Mouse (Mus musculus) monocyte, adult 5-6 weeks (primary cell): ENCODE data around the gene Ube2h. TPM values are rescaled to one million over a fixed set of nuclear protein-coding genes. Genes with fewer than 3 reads are reported as not detected.

Source experiments
- ATAC-seq: fragments of 153-309, 156-312 bp; replicated peaks from 2 replicates; pipeline ENCODE4 v1.8.0; 2017; ENCODE audit warnings: mild to moderate bottlenecking; ENCODE audit not compliant: low TSS enrichment, insufficient number of reproducible peaks, severe bottlenecking, poor library complexity, low FRiP score
- total RNA-seq: library from RNA; stranded (forward); fragments of 200-1000, 200-491, 200-594 nt; gene quantifications from 3 replicates; pipeline ENCODE4 v1.2.3, GENCODE M21; 2017

The Ube2h gene
- total RNA-seq, 1 experiment from 2014 or later, result 69.4 TPM

GRCm38 (mm10) chr6:30174461-30175224, 129.7 kb downstream of the Ube2h start:
- ATAC-seq, result no peak

DNA sequence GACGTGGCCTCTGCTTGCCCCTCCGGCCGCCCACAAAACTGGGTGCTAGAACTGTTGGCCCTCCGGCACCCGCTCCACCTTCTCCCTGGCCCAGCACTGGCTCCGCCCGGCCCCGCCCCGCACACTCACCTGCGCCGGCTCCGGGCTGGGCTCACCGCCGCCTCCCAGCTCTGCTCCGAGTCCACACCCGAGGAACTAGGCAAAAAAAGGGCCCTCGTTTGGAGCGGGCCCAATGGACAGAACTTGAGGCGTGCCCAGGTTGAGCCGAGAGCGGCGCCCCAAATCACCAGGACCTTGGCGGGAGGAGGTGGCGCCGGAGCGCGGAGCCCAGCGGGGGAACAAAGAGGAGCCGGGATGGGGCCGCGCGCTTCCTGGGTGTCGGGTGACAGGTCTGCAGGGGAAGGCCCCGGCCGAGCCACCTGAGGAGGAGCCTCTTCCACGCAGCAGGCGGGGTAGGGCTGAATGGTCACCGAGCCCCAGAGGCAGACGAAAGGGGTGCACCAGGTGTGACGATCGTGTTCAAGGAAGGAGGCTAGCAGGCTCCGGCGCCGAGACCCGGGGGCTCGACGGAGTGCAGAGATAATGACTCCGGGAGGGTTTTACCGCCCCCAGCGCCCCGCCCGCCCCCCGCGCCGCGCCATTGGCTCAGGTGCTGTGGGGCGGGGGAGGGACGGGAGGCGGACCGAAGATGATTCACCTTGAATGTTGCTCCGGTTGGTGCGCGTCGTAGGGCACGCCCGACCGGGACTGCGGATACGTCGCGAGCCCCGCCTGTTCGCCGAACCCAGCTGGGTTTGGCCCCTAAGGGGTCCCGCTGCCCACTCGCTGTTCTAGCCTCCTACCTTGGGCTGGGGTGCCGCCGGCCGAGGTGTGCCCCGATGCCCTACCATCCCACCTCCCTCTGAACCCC, 130.5 kb downstream of the Ube2h start:
- no peak for ATAC-seq

- no peak for ATAC-seq
Observed at GRCm38 (mm10) chr6:30172820-30173550, 131.4 kb downstream of the Ube2h start.

DNA sequence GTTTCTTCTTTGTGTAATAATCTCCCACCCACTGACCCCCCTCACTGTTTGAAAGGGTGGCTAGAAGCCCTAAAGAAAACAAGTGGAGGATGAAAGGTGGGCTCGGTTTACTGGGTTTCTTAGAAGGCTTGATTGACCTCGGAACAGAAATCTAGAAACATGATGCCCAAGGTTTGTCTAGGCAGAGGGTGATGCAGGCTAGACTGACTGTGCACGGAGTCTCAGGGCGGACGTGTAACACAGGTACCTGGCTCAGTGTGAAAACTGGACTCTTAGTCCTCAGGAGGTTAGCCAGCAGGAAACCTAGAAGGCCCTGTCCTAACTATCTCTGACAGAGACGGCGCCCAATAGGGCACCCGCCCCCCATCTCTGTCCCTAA, 131.9 kb downstream of the Ube2h start:
- ATAC-seq, result no peak

DNA sequence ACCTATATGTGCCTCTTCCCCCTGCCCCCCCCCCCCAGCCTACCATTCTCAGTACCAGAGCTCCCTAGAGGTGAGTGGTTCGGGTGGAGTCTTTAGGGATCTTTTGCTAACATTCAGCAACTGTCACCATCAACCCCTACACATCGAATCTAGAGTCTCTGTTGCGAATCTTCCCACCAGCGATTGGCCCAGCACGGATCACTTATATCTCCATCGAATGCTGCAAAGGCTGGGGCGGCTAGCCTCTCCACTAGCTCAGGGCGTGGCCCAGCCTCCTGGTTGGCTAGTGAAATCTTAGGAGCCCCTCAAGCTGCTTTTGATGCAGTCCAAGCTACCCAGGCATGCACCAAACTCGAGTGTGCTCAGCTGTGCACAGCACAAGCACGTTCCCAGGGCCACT, 132.4 kb downstream of the Ube2h start:
- ATAC-seq, result no peak

DNA sequence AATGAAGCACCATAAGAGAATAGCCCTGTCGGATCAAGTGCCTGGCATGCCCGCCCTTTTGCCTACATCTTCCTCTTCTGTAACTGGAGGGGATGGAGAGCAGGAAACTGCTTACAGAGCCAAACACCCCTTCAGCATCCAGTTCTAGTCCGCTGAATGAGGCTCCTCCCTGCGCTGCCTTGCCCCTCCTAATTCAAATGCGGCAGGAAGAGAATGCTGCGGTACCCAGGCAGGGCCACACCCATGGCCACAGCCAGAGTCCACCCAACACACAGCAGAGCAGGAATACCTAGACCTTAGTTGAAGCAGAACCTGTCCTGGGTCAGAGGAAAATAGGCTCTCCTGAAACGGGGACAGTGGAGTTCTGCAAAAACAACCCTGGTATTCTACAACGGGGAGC, 133.1 kb downstream of the Ube2h start:
- no peak for ATAC-seq

DNA sequence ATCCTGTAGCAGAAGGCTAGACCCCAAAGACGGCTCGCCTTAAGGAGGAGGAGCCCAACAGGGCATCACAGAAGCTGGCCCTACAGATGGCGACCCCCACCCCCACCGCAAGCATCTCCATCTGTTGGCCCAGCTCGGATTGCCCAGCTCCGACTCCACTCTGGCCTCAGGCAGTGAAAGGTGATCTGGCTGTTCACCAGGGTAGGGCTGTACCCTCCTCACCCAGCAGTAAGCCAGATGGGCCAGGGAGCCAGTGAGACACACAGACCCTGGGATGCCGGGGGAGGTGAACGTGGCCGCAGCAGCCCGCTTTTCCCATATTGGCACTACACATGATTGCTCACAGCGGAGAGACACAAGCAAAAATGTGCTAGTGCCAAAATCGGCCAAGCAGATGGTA, 135.2 kb downstream of the Ube2h start:
- no peak for ATAC-seq

GRCm38 (mm10) chr6:30168275-30168674, 136.1 kb downstream of the Ube2h start:
- no peak for ATAC-seq

GRCm38 (mm10) chr6:30167192-30167591, 137.1 kb downstream of the Ube2h start:
- no peak for ATAC-seq

GRCm38 (mm10) chr6:30166349-30166748, 138.0 kb downstream of the Ube2h start:
- ATAC-seq, result no peak

DNA sequence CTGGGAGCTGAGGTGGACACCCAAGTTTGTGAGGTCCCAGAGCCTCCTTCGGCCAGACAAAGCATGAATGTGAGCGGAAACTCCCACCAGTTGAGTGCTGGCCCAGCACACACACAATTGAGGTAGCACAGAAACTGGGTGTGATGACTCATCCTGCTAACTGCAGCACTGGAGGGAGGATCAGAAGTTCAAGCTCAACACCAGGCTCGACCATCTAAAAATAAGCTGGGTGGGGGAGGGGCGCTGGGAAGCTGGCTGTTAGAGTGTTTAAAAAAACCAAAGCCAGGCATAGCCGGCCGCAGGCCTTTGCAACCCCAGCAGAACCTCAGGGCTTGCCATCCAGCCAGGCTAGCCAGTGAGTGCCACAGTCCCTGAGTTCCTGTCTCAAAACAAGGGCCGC, 142.2 kb downstream of the Ube2h start:
- no peak for ATAC-seq

DNA sequence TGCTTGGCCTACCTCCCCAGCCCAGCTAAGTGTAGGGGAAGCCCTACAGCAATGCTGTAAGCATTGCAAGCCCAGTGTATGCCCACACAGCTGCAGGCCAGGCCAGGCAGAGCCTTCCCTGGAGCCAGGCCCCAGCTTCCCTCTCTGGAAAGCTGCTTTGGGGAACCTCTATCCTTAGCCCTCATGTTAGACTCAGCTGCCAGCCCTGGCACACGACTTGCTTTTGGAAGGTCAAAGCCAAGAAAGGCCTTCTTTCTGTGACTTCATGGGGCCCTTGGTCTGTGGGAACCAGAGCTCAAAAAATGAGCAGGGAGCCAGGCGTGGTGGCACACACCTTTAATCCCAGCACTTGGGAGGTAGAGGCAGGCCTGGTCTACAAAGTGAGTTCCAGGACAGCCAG, 142.7 kb downstream of the Ube2h start:
- no peak for ATAC-seq

Other genes starting within 250 kb of the Ube2h start
- gene Zc3hc1, start 86.5 kb upstream of the Ube2h start, total RNA-seq, result 19.6 to 33.1 TPM (median 20.4 TPM) in 3 replicates
- 18.1 to 20.3 TPM (median 19.7 TPM) in 3 replicates for gene Klhdc10, start 97.3 kb upstream of the Ube2h start, total RNA-seq
- gene Tmem209, start 205.2 kb upstream of the Ube2h start, total RNA-seq, result 17.6 to 26.6 TPM (median 17.8 TPM) in 3 replicates
- not detected in 3 replicates for gene Ssmem1, start 205.3 kb upstream of the Ube2h start, total RNA-seq
- gene Cpa2, start 237.0 kb upstream of the Ube2h start, total RNA-seq, result not detected in 3 replicates